Mouse (Mus musculus) CH12.LX (cell line): ENCODE measurements around the gene Ifit2. TPM values are rescaled to one million over a fixed set of nuclear protein-coding genes. Genes with fewer than 3 reads are reported as not detected.

Source experiments
- DNase-seq: peaks from one replicate; pipeline ENCODE4 v3.0.0-alpha.2; 2013; ENCODE audit errors: extremely low read depth
- H3K27ac ChIP-seq: 2 replicates; pipeline ENCODE4 v1.5.1; 2012; ENCODE audit warnings: low read depth, mild to moderate bottlenecking, control low read depth, moderate library complexity; ENCODE audit not compliant: insufficient read depth
- H3K27me3 ChIP-seq: replicated peaks from 2 replicates; pipeline ENCODE3; 2012; ENCODE audit warnings: inconsistent platforms
- H3K36me3 ChIP-seq, 2 experiments: replicated peaks in 1 of 2; 2 replicates each; pipeline versions ENCODE3 to v1.6.1; 2012; ENCODE audit warnings: inconsistent platforms in 1 of 2, low read length in 1 of 2, mild to moderate bottlenecking in 1 of 2, mixed read lengths in 1 of 2, moderate library complexity in 1 of 2; ENCODE audit not compliant: control insufficient read depth in 1 of 2, insufficient read depth in 1 of 2
- H3K4me1 ChIP-seq, 2 experiments: 2 replicates each; pipeline ENCODE4 v1.6.1; 2012; ENCODE audit warnings: inconsistent platforms in 1 of 2, moderate library complexity in 1 of 2; ENCODE audit not compliant: insufficient read depth in 2 of 2, control insufficient read depth in 1 of 2
- H3K4me2 ChIP-seq: 2 replicates; pipeline ENCODE4 v1.6.1; 2012; ENCODE audit warnings: low read depth, mild to moderate bottlenecking, control low read depth; ENCODE audit not compliant: poor library complexity, insufficient read depth, severe bottlenecking
- H3K4me3 ChIP-seq, 3 experiments: fragments of 150-350 bp in 1 of 3; sonication (generic) in 1 of 3; replicated peaks in 1 of 3; 2 replicates each; pipeline versions ENCODE3 to v1.5.1; 2011 to 2012; ENCODE audit warnings: low read depth in 2 of 3, low read length in 2 of 3, mild to moderate bottlenecking in 2 of 3, moderate library complexity in 2 of 3, control low read depth in 1 of 3, improper control_type of control experiment in 1 of 3, inconsistent platforms in 1 of 3, mixed read lengths in 1 of 3; ENCODE audit not compliant: poor library complexity in 1 of 3
- H3K79me2 ChIP-seq: replicated peaks from 2 replicates; pipeline ENCODE4 v1.6.1; 2012; ENCODE audit warnings: mild to moderate bottlenecking, moderate library complexity; ENCODE audit not compliant: control insufficient read depth, poor library complexity, insufficient read depth, severe bottlenecking; ENCODE audit errors: extremely low read depth
- H3K9ac ChIP-seq: 2 replicates; pipeline ENCODE4 v1.6.1; 2012; ENCODE audit warnings: low read depth, mild to moderate bottlenecking, control low read depth, moderate library complexity; ENCODE audit not compliant: insufficient read depth
- H3K9me3 ChIP-seq: replicated peaks from 2 replicates; pipeline ENCODE3; 2012; ENCODE audit warnings: low read length, inconsistent platforms, mixed read lengths
- BHLHE40 ChIP-seq: IDR thresholded peaks from 2 replicates; pipeline ENCODE4 v1.6.1; 2011; ENCODE audit warnings: mild to moderate bottlenecking, low read depth, low read length, improper control_type of control experiment
- ELF1 ChIP-seq: IDR thresholded peaks from 2 replicates; pipeline ENCODE4 v1.6.1; 2014; ENCODE audit warnings: low read depth, mild to moderate bottlenecking, inconsistent platforms, low read length, improper control_type of control experiment
- GABPA ChIP-seq: IDR thresholded peaks from 2 replicates; pipeline ENCODE4 v1.6.1; 2012; ENCODE audit warnings: low read depth, low read length, improper control_type of control experiment, inconsistent platforms; ENCODE audit not compliant: insufficient replicate concordance
- IRF4 ChIP-seq: IDR thresholded peaks from 2 replicates; pipeline ENCODE4 v1.6.1; 2014; ENCODE audit warnings: low read depth, mild to moderate bottlenecking, inconsistent platforms, low read length, improper control_type of control experiment
- KAT2A ChIP-seq: IDR thresholded peaks from 2 replicates; pipeline ENCODE4 v1.6.1; 2012; ENCODE audit warnings: low read length, improper control_type of control experiment, inconsistent platforms; ENCODE audit not compliant: insufficient replicate concordance
- MAFK ChIP-seq: IDR thresholded peaks from 2 replicates; pipeline ENCODE4 v1.6.1; 2011; ENCODE audit warnings: low read length, improper control_type of control experiment; ENCODE audit not compliant: insufficient replicate concordance
- MAZ ChIP-seq: IDR thresholded peaks from 2 replicates; pipeline ENCODE4 v1.6.1; 2012; ENCODE audit warnings: low read depth, mild to moderate bottlenecking, inconsistent platforms, low read length, improper control_type of control experiment, moderate library complexity
- MEF2A ChIP-seq: IDR thresholded peaks from 2 replicates; pipeline ENCODE4 v1.6.1; 2014; ENCODE audit warnings: low read depth, mild to moderate bottlenecking, inconsistent platforms, low read length, improper control_type of control experiment, borderline replicate concordance
- NELFE ChIP-seq: IDR thresholded peaks from 2 replicates; pipeline ENCODE4 v1.6.1; 2011; ENCODE audit warnings: low read depth, low read length, improper control_type of control experiment
- NRF1 ChIP-seq: IDR thresholded peaks from 2 replicates; pipeline ENCODE4 v1.6.1; 2014; ENCODE audit warnings: low read depth, mild to moderate bottlenecking, inconsistent platforms, low read length, improper control_type of control experiment, moderate library complexity
- PAX5 ChIP-seq: IDR thresholded peaks from 2 replicates; pipeline ENCODE4 v1.6.1; 2012; ENCODE audit warnings: low read length, inconsistent platforms, mixed read lengths
- RAD21 ChIP-seq: IDR thresholded peaks from 2 replicates; pipeline ENCODE4 v1.6.1; 2011; ENCODE audit warnings: low read depth, mild to moderate bottlenecking, low read length, improper control_type of control experiment, moderate library complexity
- SIN3A ChIP-seq: IDR thresholded peaks from 2 replicates; pipeline ENCODE4 v1.6.1; 2012; ENCODE audit warnings: low read length, improper control_type of control experiment, inconsistent platforms
- TCF12 ChIP-seq: IDR thresholded peaks from 2 replicates; pipeline ENCODE4 v1.6.1; 2014; ENCODE audit warnings: low read depth, mild to moderate bottlenecking, inconsistent platforms, low read length, improper control_type of control experiment
- USF1 ChIP-seq: IDR thresholded peaks from 2 replicates; pipeline ENCODE4 v1.6.1; 2014; ENCODE audit warnings: low read depth, mild to moderate bottlenecking, inconsistent platforms, low read length, improper control_type of control experiment
- ZKSCAN1 ChIP-seq: IDR thresholded peaks from 2 replicates; pipeline ENCODE4 v1.6.1; 2012; ENCODE audit warnings: low read depth, inconsistent platforms, low read length, improper control_type of control experiment, borderline replicate concordance
- ZMIZ1 ChIP-seq: IDR thresholded peaks from 2 replicates; pipeline ENCODE4 v1.6.1; 2012; ENCODE audit warnings: low read depth, mild to moderate bottlenecking, inconsistent platforms, low read length, improper control_type of control experiment
- ZNF384 ChIP-seq: IDR thresholded peaks from 2 replicates; pipeline ENCODE4 v1.6.1; 2012; ENCODE audit warnings: low read depth, low read length, improper control_type of control experiment, inconsistent platforms
- dilution Hi-C: fragments of 300-500 bp; cut with MboI; formaldehyde crosslinking; loops from 2 replicates; pipeline ENCODE4 v1.14.3; 2020; ENCODE audit warnings: low sequenced_read_pairs; ENCODE audit not compliant: extremely low pct_unique_long_range_greater_than_20kb, extremely low pct_ligation_motif_present
- in situ Hi-C: fragments of 300-500 bp; cut with MboI; formaldehyde crosslinking; loops from 3 replicates; pipeline ENCODE4 v1.14.3; 2019; ENCODE audit warnings: low sequenced_read_pairs, low pct_ligation_motif_present, low pct_unique_long_range_greater_than_20kb, mixed read lengths
- polyA plus RNA-seq: library from polyadenylated mRNA; unstranded; fragments of >175 nt; gene quantifications from 2 replicates; pipeline ENCODE4 v1.2.1, GENCODE M21; 2012; ENCODE audit warnings: low read depth; ENCODE audit not compliant: insufficient read length
- total RNA-seq, 2 experiments: library from RNA; depleted of rRNA; stranded (reverse); fragments of 300-350 nt in 1 of 2; fragments of >200 nt in 1 of 2; gene quantifications; 2 replicates each; pipeline ENCODE4 v1.2.3; 2012 to 2014

The Ifit2 gene
- total and polyA plus RNA-seq, 3 experiments: 0.72 to 8.8 (median 5.7) TPM

DNA sequence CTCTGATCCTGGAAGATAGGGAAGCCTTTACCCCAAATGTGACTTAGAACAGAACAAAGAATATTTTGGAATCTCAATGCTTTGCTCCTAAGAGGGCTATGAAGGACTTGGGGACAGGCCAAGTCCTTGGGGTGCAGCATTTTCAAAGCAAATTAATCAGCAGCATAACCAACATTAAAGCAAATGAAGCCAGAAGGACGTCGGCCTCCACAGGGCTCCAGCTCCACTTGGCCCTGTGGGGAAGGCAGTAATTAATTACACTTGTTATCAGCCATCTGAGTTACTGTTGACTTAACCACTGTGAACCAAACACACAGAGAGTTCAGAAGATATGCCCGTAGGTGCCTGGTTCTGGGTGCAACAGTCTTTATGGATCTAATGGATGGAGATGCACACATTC is 31.7 kb upstream of the Ifit2 start:
- in situ Hi-C loops (no loop called here), dilution Hi-C loops (no loop called here)
- Histone ChIP-seq H3K4me2 (no peak overlapping the region), H3K79me2 (no peaks in the 10 kb centered on the region), H3K4me3 (no peak overlapping the region), H3K27me3 (no peaks in the 10 kb centered on the region), H3K27ac (no peak overlapping the region), H3K9ac (no peak overlapping the region), H3K9me3 (no peaks in the 10 kb centered on the region), H3K36me3 (peaks cover 2 to 65% of the 10 kb centered on the region in 2 experiments), H3K4me1 (peaks cover 12 to 60% of the 10 kb centered on the region in 2 experiments)
- DNase-seq: no peak
- TF ChIP-seq ELF1 (no peak), GABPA (no peak), PAX5 (no peak), BHLHE40 (no peak), KAT2A (no peak), ZKSCAN1 (no peak)

DNA sequence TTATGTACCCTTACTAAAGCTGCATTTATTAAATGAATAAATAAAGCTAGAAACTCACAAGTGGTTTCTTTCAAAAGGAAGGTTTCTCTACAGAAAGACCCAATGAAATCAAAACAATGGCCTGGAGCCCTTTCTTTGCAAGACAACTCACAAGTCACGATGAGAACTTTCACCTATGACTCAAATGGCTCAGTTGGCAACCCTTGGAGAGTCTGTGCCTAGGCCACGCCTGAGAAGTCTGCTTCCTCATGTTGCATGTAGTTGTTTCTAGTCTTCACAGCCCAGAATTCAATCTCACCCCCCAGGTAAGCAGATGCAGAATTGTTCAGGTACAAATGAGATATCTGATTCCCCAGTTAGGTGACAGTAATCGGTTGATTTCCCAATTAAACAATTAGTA is 30.8 kb upstream of the Ifit2 start:
- Histone ChIP-seq H3K4me1 (peaks cover 12 to 65% of the 10 kb centered on the region in 2 experiments), H3K36me3 (peaks cover 2 to 62% of the 10 kb centered on the region in 2 experiments), H3K79me2 (no peaks in the 10 kb centered on the region), H3K9ac (no peak overlapping the region), H3K4me3 (no peak overlapping the region), H3K9me3 (no peaks in the 10 kb centered on the region), H3K4me2 (no peak overlapping the region), H3K27me3 (no peaks in the 10 kb centered on the region), H3K27ac (no peak overlapping the region)
- dilution Hi-C loops (no loop called here), in situ Hi-C loops (no loop called here)
- DNase-seq: peak; percentile 42
- TF ChIP-seq MAZ (no peak), MAFK (no peak), MEF2A (no peak), BHLHE40 (no peak), USF1 (no peak), TCF12 (no peak), ELF1 (no peak), ZMIZ1 (no peak), SIN3A (no peak), IRF4 (no peak), KAT2A (no peak), PAX5 (no peak), NELFE (no peak), ZNF384 (no peak), RAD21 (no peak), NRF1 (no peak)
